15 mouse cellular contexts compared by ENCODE assay signal in the genomic region with DNA sequence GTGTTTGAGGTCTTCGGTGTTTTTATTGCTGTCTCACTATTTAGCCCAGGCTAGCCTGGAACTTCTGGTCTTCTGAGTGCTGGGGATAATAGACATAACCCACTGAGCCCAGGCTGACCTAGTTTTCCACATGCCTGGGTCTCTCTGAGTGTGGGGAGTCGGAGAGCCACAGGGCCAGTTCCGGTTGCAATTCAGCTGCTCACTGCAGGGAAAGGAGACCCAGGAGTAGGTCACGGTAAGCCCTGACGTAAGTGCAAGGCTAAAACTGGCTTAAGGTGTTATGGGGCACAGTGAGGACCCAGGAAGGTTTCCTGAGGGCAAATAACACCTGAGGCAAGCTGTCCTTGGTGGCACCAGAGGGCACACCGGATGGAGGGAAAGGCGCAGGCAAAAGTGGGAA. TPM values are rescaled to one million over a fixed set of nuclear protein-coding genes. Genes with fewer than 3 reads are reported as not detected.
DNase-seq lines count a peak whose midpoint lies in the region; ATAC-seq lines count a peak whose summit lies in the region.
"Had no signal": no experiment of that assay in that cellular context is flagged by ENCODE, and none has a peak within 500 bp of the region (broad histone marks: within the 10 kb centered on the region; RNA-seq: fewer than 3 reads in every experiment).

No protein-coding gene starts in this region.

- ATAC-seq in heart, embryonic 16.5 days (replicated peaks; ENCODE audit: extremely low read depth, insufficient read depth, low FRiP score) = no peak
- no peak for ATAC-seq in liver, embryonic 12.5 days

- H3K9me3 ChIP-seq in heart, embryonic 16.5 days (replicated peaks; ENCODE audit: control insufficient read depth, low read length) = no peaks in the 10 kb centered on the region
- H3K9me3 ChIP-seq in liver, embryonic 12.5 days (replicated peaks) = no peaks in the 10 kb centered on the region

- H3K27ac ChIP-seq in heart, embryonic 16.5 days (ENCODE audit: low read length) = no peak overlapping the region
- no peak overlapping the region for H3K27ac ChIP-seq in liver, embryonic 12.5 days
- H3K27ac ChIP-seq: left cerebral cortex, adult 2 months had no signal

- 82% methylated on average over 7 of the region's 7 CpGs for WGBS in heart, embryonic 16.5 days
- WGBS in liver, embryonic 12.5 days (ENCODE audit: insufficient replicate concordance) = 86% methylated on average over 7 of the region's 7 CpGs

- H3K9ac ChIP-seq in heart, embryonic 16.5 days (ENCODE audit: low read length) = no peak overlapping the region
- H3K9ac ChIP-seq in liver, embryonic 12.5 days = no peak overlapping the region

- H3K4me1 ChIP-seq in heart, embryonic 16.5 days (ENCODE audit: control insufficient read depth, insufficient read depth, low read length) = peaks cover 9% of the 10 kb centered on the region
- H3K4me1 ChIP-seq in liver, embryonic 12.5 days = peaks cover 28% of the 10 kb centered on the region

- H3K36me3 ChIP-seq in heart, embryonic 16.5 days (ENCODE audit: control insufficient read depth, insufficient read depth) = no peaks in the 10 kb centered on the region
- H3K36me3 ChIP-seq in liver, embryonic 12.5 days = no peaks in the 10 kb centered on the region

- H3K4me3 ChIP-seq in heart, embryonic 16.5 days (ENCODE audit: low read length) = no peak overlapping the region
- H3K4me3 ChIP-seq in liver, embryonic 12.5 days = peak overlapping the region; percentile 56; the same call in 1 of the 2 replicates

- H3K4me2 ChIP-seq in heart, embryonic 16.5 days (ENCODE audit: low read depth, low read length) = peak overlapping the region; percentile 78; the same call in 1 of the 2 replicates
- peak overlapping the region; percentile 72 for H3K4me2 ChIP-seq in liver, embryonic 12.5 days

- no peaks in the 10 kb centered on the region for H3K27me3 ChIP-seq in heart, embryonic 16.5 days (ENCODE audit: control insufficient read depth, insufficient read depth, low read length)
- no peaks in the 10 kb centered on the region for H3K27me3 ChIP-seq in liver, embryonic 12.5 days (replicated peaks)
- H3K27me3 ChIP-seq: CH12.LX had no signal

- no peak for DNase-seq in heart, adult 8-10 months (ENCODE audit: low spot score)
- DNase-seq in retina, adult 2 months (ENCODE audit: low read depth, low spot score) = peak; percentile 85
- DNase-seq in retina, embryonic 14.5 days (ENCODE audit: low spot score) = no peak
- no peak for DNase-seq in urinary bladder, adult 2 months (ENCODE audit: low spot score)
- no peak for DNase-seq in lung, postnatal 10 days

RNA-seq across cellular contexts. Expression of a gene that starts 4.9 kb away (rescaled TPM):
- 622 and 694 TPM in 2 replicates for polyA plus RNA-seq in heart, embryonic 16.5 days (2015; fragmentation: Nextera tagmentation; extraction: Ambion mirVana)
- total RNA-seq in heart, adult 8-10 months (2022) = 100 to 1,000 TPM; 124 to 228 (median 180) TPM
- polyA plus RNA-seq in liver, embryonic 12.5 days (2016; fragmentation: Nextera tagmentation; extraction: Ambion mirVana) = 1,099 and 1,203 TPM in 2 replicates
- polyA plus RNA-seq in urinary bladder, adult 2 months (2012; rRNA removed) = 104 and 117 TPM in 2 replicates

RNA-seq across cellular contexts. Expression of a gene that starts 25.0 kb away (rescaled TPM):
- polyA plus RNA-seq in heart, embryonic 16.5 days (2015; fragmentation: Nextera tagmentation; extraction: Ambion mirVana) = not detected in 2 replicates
- not detected for total RNA-seq in heart, adult 8-10 months (2022)
- not detected in 2 replicates for polyA plus RNA-seq in liver, embryonic 12.5 days (2016; fragmentation: Nextera tagmentation; extraction: Ambion mirVana)
- not detected in 2 replicates for polyA plus RNA-seq in urinary bladder, adult 2 months (2012; rRNA removed)
- total RNA-seq: adrenal gland, postnatal 14 days; CH12.LX; heart, adult 18-20 months; left cerebral cortex, adult 2 months; monocyte, adult 5-6 weeks had no signal
- polyA plus RNA-seq: embryonic facial prominence, embryonic 14.5 days; small intestine, adult 2 months; stomach, embryonic 16.5 days had no signal

RNA-seq across cellular contexts. Expression of a gene that starts 30.3 kb away (rescaled TPM):
- polyA plus RNA-seq in heart, embryonic 16.5 days (2015; fragmentation: Nextera tagmentation; extraction: Ambion mirVana) = 15.8 and 18.0 TPM in 2 replicates
- 10 to 100 TPM; 30.9 to 36.7 (median 32.3) TPM for total RNA-seq in heart, adult 8-10 months (2022)
- 14.2 and 16.0 TPM in 2 replicates for polyA plus RNA-seq in liver, embryonic 12.5 days (2016; fragmentation: Nextera tagmentation; extraction: Ambion mirVana)
- 26.5 and 31.2 TPM in 2 replicates for polyA plus RNA-seq in urinary bladder, adult 2 months (2012; rRNA removed)
